Mouse (Mus musculus) ES-Bruce4 (cell line): ENCODE measurements around the gene Chid1.

Experiments
- CTCF ChIP-seq: IDR thresholded peaks from one replicate; pipeline ENCODE4 v1.8.1; 2011; ENCODE audit warnings: low read depth, low read length
- POLR2A ChIP-seq: IDR thresholded peaks from one replicate; pipeline ENCODE4 v1.8.1; 2011; ENCODE audit warnings: low read length; ENCODE audit not compliant: insufficient read depth

GRCm38 (mm10) chr7:141491151-141491550 is 48.5 kb downstream of the Chid1 start:
- TF ChIP-seq CTCF = peak; percentile 23
- TF ChIP-seq POLR2A = no peak
